Mouse (Mus musculus): ENCODE measurements at regions not wholly inside any gene's neighbourhood (a gene's known extent, or its start where the extent isn't known, plus 50 kb on each side); places are given as distances from the start of the nearest gene placed in this dataset.
"Not testable (repeated sequence)": the region's sequence is repeated elsewhere in the genome, so short reads cannot be mapped to it uniquely, and the experiment has no call there.

- Histone ChIP-seq H3K36me3 (replicated peaks) (no peaks in the 10 kb centered on the region), H3K27ac (replicated peaks) (no peak overlapping the region), H3K9me3 (no peaks in the 10 kb centered on the region), H3K4me1 (no peaks in the 10 kb centered on the region), H3K4me3 (no peak overlapping the region), H3K27me3 (replicated peaks; ENCODE audit: low read depth, poor library complexity, severe bottlenecking) (no peaks in the 10 kb centered on the region)
- DNase-seq (ENCODE audit: low spot score), result no peak
- 89% methylated on average over 7 of the region's 7 CpGs for WGBS
Observed at GRCm38 (mm10) chr7:73688451-73688850, 51.7 kb upstream of the Fam174b start.

GRCm38 (mm10) chr7:73686245-73686644 is 53.9 kb upstream of the Fam174b start:
- not testable (repeated sequence) for DNase-seq (ENCODE audit: low spot score); H3K9me3 ChIP-seq; H3K4me1 ChIP-seq; H3K27ac ChIP-seq (replicated peaks); H3K36me3 ChIP-seq (replicated peaks); H3K4me3 ChIP-seq; H3K27me3 ChIP-seq (replicated peaks; ENCODE audit: low read depth, poor library complexity, severe bottlenecking)
- 93% methylated on average over 17 of the region's 17 CpGs for WGBS

- Histone ChIP-seq H3K27me3 (replicated peaks; ENCODE audit: low read depth, poor library complexity, severe bottlenecking) (no peaks in the 10 kb centered on the region), H3K9me3 (no peaks in the 10 kb centered on the region), H3K27ac (replicated peaks) (no peak overlapping the region), H3K4me3 (no peak overlapping the region), H3K4me1 (no peaks in the 10 kb centered on the region), H3K36me3 (replicated peaks) (no peaks in the 10 kb centered on the region)
- DNase-seq (ENCODE audit: low spot score), result no peak
- 60% methylated on average over 5 of the region's 5 CpGs for WGBS
Observed at GRCm38 (mm10) chr7:73682756-73683155, 57.3 kb upstream of the Fam174b start.

GRCm38 (mm10) chr7:73670598-73670997 is 69.5 kb upstream of the Fam174b start:
- 33% methylated on average over 4 of the region's 4 CpGs for WGBS
- no peak overlapping the region for H3K27ac ChIP-seq (replicated peaks)

DNA sequence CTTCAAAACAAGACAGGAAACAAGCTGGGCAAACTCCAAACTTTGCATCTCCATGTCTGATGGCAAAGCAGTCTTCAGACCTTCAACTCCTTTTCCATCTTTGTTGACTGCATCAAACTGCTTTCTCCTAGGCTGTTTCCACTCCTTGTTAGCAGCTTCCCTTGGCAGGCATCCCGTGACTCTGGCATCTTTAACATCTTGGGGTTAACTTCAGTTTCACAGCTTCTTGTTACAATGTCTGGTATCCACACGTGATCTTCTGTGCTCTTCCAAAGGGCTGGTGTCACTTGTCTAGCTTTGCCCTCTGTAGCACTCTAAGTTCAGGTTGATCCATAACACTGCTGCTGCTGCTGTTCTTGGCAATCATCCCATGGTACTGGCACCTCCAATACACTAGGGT is 71.3 kb upstream of the Fam174b start:
- WGBS, result 80% methylated on average over 2 of the region's 2 CpGs
- H3K27ac ChIP-seq (replicated peaks), result no peak overlapping the region

More at GRCm38 (mm10) chr7:73670598-73670997, 69.5 kb upstream of the Fam174b start:
- H3K9me3 ChIP-seq, result no peaks in the 10 kb centered on the region
- H3K27me3 ChIP-seq (replicated peaks; ENCODE audit: low read depth, poor library complexity, severe bottlenecking), result no peaks in the 10 kb centered on the region
- DNase-seq (ENCODE audit: low spot score), result no peak
- H3K4me1 ChIP-seq, result peaks cover 8% of the 10 kb centered on the region
- H3K4me3 ChIP-seq, result no peak overlapping the region
- H3K36me3 ChIP-seq (replicated peaks), result no peaks in the 10 kb centered on the region

DNA sequence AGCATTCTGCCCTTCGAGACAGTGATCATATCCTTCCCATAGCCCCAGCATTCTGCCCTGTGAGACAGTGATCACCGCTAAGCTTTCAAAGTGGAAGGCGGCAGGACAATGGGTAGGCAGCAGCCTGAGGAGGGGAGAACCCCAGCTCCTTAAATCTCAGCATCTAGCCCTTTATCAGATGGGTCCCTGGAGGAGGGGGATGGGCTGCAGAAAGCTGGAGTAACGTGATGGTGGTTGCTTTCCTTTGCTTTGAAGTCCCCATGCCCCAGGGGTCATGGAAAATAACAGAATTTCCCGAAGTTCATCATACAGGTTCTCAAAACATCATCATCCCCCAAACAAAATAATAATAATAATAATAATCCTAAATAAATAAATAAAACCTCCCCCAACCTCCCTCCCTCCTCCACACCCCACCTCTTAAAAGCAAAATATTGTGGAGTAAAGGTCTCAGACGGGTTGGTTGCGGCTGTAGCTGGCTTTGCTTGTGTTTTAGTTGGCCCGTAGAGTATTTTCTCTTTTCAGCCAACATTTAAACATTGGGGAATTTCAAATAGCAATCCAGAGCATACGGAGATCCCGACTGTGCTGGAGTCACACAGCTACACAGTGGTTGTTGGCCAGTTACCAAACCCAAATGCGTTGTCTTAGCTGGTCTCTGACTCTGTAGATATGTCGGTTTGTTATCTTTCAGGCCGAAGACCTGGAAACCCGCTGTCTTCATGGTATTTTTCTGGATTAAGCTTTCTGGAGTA is 73.0 kb upstream of the Fam174b start:
- Histone ChIP-seq H3K27me3 (replicated peaks; ENCODE audit: low read depth, poor library complexity, severe bottlenecking) (no peaks in the 10 kb centered on the region), H3K9me3 (no peaks in the 10 kb centered on the region), H3K4me1 (peaks cover 8% of the 10 kb centered on the region), H3K4me3 (no peak overlapping the region), H3K27ac (replicated peaks) (no peak overlapping the region), H3K36me3 (replicated peaks) (no peaks in the 10 kb centered on the region)
- no peak for DNase-seq (ENCODE audit: low spot score)
- 73% methylated on average over 14 of the region's 14 CpGs for WGBS

More for the DNA sequence above, 71.3 kb upstream of the Fam174b start:
- DNase-seq (ENCODE audit: low spot score), result no peak
- no peaks in the 10 kb centered on the region for H3K27me3 ChIP-seq (replicated peaks; ENCODE audit: low read depth, poor library complexity, severe bottlenecking)
- H3K9me3 ChIP-seq, result no peaks in the 10 kb centered on the region
- peaks cover 8% of the 10 kb centered on the region for H3K4me1 ChIP-seq
- no peak overlapping the region for H3K4me3 ChIP-seq
- H3K36me3 ChIP-seq (replicated peaks), result no peaks in the 10 kb centered on the region

DNA sequence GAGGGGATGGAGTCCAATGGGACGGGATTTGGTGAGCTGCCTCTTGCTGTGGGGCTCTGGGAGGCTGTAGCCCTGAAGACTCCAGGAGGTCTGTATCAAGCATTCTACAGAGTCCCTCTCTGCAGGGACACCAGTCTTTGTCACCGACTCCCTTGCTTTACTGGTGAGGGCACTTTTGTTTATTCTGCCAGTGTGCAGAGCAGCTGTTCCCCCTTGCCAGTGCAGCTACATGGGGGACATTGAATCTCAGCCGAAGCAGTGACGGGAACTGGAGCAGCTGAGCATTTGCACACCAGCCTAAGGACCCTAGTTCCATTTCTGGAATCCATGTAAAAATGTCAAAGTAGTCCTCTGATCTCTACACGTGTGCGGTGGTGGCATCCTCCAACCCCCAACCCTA is 75.1 kb upstream of the Fam174b start:
- DNase-seq (ENCODE audit: low spot score), result no peak
- 66% methylated on average over 6 of the region's 6 CpGs for WGBS
- Histone ChIP-seq H3K36me3 (replicated peaks) (no peaks in the 10 kb centered on the region), H3K4me3 (no peak overlapping the region), H3K9me3 (no peaks in the 10 kb centered on the region), H3K27me3 (replicated peaks; ENCODE audit: low read depth, poor library complexity, severe bottlenecking) (no peaks in the 10 kb centered on the region), H3K4me1 (no peaks in the 10 kb centered on the region), H3K27ac (replicated peaks) (no peak overlapping the region)

DNA sequence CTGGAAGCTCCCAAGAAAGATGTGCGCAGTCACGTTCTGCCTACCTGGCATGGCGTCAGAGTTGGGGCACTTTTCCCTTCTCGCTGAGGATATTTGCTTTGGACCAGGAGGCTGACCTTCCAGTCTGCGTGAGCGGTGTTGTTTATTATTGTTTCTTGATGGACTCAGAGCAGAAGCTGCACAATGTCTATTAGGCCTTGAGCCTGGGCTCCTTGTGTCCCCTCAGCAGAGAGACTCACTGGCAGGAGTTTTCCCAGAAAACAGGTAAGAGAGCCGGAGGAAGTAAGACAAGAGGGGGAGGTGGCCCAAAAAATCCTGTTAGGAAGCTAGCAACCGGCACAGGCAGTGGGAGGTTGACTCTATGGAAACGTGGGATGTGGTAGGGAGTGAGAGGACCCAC is 77.6 kb upstream of the Fam174b start:
- H3K27me3 ChIP-seq (replicated peaks; ENCODE audit: low read depth, poor library complexity, severe bottlenecking), result no peaks in the 10 kb centered on the region
- no peaks in the 10 kb centered on the region for H3K36me3 ChIP-seq (replicated peaks)
- peaks cover 2% of the 10 kb centered on the region for H3K4me1 ChIP-seq
- WGBS, result 76% methylated on average over 9 of the region's 9 CpGs
- DNase-seq (ENCODE audit: low spot score), result no peak
- no peak overlapping the region for H3K4me3 ChIP-seq
- H3K9me3 ChIP-seq, result no peaks in the 10 kb centered on the region
- no peak overlapping the region for H3K27ac ChIP-seq (replicated peaks)

GRCm38 (mm10) chr7:73661901-73662300 is 78.2 kb upstream of the Fam174b start:
- Histone ChIP-seq H3K27me3 (replicated peaks; ENCODE audit: low read depth, poor library complexity, severe bottlenecking) (no peaks in the 10 kb centered on the region), H3K4me3 (no peak overlapping the region), H3K9me3 (no peaks in the 10 kb centered on the region), H3K4me1 (peaks cover 6% of the 10 kb centered on the region), H3K36me3 (replicated peaks) (no peaks in the 10 kb centered on the region), H3K27ac (replicated peaks) (no peak overlapping the region)
- no peak for DNase-seq (ENCODE audit: low spot score)
- 86% methylated on average over 3 of the region's 3 CpGs for WGBS

DNA sequence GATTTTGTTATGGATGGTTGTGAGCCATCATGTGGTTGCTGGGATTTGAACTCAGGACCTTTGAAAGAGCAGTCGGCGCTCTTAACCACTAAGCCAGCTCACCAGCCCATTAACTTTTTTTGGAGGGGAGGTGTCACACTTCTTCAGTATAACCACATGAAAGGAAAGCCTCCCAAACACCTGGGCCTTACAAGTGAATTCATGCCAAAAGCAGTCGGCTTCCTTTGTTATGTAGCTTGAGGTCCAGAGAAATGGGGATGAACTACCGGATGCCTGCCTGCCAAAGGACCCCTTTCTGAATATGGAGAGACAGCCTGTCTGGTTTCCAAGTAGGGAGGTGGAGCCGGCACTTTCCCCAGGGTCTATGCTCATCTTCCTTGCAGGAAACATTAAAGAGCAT is 80.6 kb upstream of the Fam174b start:
- H3K9me3 ChIP-seq, result no peaks in the 10 kb centered on the region
- H3K27me3 ChIP-seq (replicated peaks; ENCODE audit: low read depth, poor library complexity, severe bottlenecking), result peaks cover 4% of the 10 kb centered on the region; the same call in 1 of the 2 replicates
- no peak overlapping the region for H3K4me3 ChIP-seq
- no peaks in the 10 kb centered on the region for H3K36me3 ChIP-seq (replicated peaks)
- no peak overlapping the region for H3K27ac ChIP-seq (replicated peaks)
- peaks cover 6% of the 10 kb centered on the region for H3K4me1 ChIP-seq
- WGBS, result 94% methylated on average over 5 of the region's 5 CpGs
- no peak for DNase-seq (ENCODE audit: low spot score)

DNA sequence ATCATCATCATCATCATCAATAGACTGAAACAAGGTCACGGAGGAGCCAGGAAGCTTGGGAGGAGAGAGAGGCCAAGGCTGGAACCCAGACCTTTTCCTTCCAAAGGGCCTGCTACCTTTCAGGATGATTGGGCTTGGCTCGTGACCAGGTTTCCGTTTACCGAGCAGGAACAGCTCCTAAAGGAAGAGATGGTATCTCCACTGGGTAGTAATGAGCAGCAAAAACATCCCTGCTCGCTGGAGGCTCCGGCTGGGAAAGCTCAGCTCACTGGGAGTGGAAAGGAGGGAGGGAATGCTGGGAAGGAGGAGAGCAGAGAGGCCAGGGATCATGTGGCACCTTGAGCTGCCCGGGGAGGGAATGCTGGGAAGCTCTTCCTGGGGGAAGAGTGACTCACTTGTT is 82.8 kb upstream of the Fam174b start:
- DNase-seq (ENCODE audit: low spot score), result no peak
- H3K4me1 ChIP-seq, result peaks cover 6% of the 10 kb centered on the region
- H3K4me3 ChIP-seq, result no peak overlapping the region
- H3K27me3 ChIP-seq (replicated peaks; ENCODE audit: low read depth, poor library complexity, severe bottlenecking), result peaks cover 4% of the 10 kb centered on the region; the same call in 1 of the 2 replicates
- no peaks in the 10 kb centered on the region for H3K36me3 ChIP-seq (replicated peaks)
- H3K27ac ChIP-seq (replicated peaks), result no peak overlapping the region; the same call in 1 of the 2 replicates
- 71% methylated on average over 7 of the region's 7 CpGs for WGBS
- H3K9me3 ChIP-seq, result no peaks in the 10 kb centered on the region

GRCm38 (mm10) chr7:73656424-73656795 is 83.7 kb upstream of the Fam174b start:
- not testable (repeated sequence) for DNase-seq (ENCODE audit: low spot score); H3K27ac ChIP-seq (replicated peaks); H3K4me3 ChIP-seq; H3K36me3 ChIP-seq (replicated peaks); H3K4me1 ChIP-seq; H3K9me3 ChIP-seq; H3K27me3 ChIP-seq (replicated peaks; ENCODE audit: low read depth, poor library complexity, severe bottlenecking)
- WGBS, result 95% methylated on average over 16 of the region's 16 CpGs

- H3K27ac ChIP-seq (replicated peaks), result no peak overlapping the region
- WGBS, result 23% methylated on average over 5 of the region's 5 CpGs
Observed at GRCm38 (mm10) chr7:73655787-73656423, 84.2 kb upstream of the Fam174b start.

More at GRCm38 (mm10) chr7:73655787-73656423, 84.2 kb upstream of the Fam174b start:
- peak; percentile 79 for DNase-seq (ENCODE audit: low spot score)
- no peaks in the 10 kb centered on the region for H3K36me3 ChIP-seq (replicated peaks)
- no peaks in the 10 kb centered on the region for H3K9me3 ChIP-seq
- peaks cover 6% of the 10 kb centered on the region for H3K4me1 ChIP-seq
- H3K4me3 ChIP-seq, result no peak overlapping the region
- peaks cover 4% of the 10 kb centered on the region; the same call in 1 of the 2 replicates for H3K27me3 ChIP-seq (replicated peaks; ENCODE audit: low read depth, poor library complexity, severe bottlenecking)
